Mouse (Mus musculus): ENCODE results near the gene Stil.

GRCm38 (mm10) chr4:115055691-115056090 lies 55.7 kb downstream of the Stil start:
- TF ChIP-seq CTCF (IDR thresholded peaks at IDR 0.05; ENCODE audit: borderline replicate concordance, control insufficient read depth, extremely low read depth, insufficient read depth, low read length, poor library complexity) (no peak), POLR2A (IDR thresholded peaks at IDR 0.05; ENCODE audit: control insufficient read depth, extremely low read depth, insufficient read depth, low read length, poor library complexity) (no peak)

Measured in thymus, adult 2 months (tissue).